Mouse (Mus musculus): ENCODE measurements at regions not wholly inside any gene's neighbourhood (a gene's known extent, or its start where the extent isn't known, plus 50 kb on each side); places are given as distances from the start of the nearest gene placed in this dataset.

DNA sequence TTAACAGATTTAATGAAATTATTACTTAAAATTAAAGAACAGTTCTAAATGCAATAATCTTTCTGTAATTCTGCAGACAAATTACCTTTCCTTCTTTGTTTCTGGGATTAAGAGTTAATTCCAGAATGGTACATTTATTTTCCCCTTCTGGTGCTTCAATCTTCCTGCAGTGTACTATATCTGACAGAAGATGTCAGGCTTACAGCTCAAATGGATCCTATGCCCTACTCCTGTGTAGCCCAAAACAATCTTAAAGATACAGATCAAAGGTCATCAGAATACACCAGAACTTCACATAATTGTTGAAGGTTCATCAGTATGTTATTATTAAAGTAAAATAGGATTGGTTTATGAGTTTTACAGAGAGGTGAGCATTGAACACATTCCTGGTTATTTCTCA lies 3901.7 kb downstream of the 9330182O14Rik start:
- no peak for TF ChIP-seq CTCF (IDR thresholded peaks at IDR 0.05; ENCODE audit: borderline replicate concordance, insufficient read depth, low read depth, low read length)
- TF ChIP-seq POLR2A (IDR thresholded peaks at IDR 0.05; ENCODE audit: borderline replicate concordance, insufficient read depth, low read length): no peak
